27 mouse cellular contexts compared by ENCODE assay signal in the genomic region with DNA sequence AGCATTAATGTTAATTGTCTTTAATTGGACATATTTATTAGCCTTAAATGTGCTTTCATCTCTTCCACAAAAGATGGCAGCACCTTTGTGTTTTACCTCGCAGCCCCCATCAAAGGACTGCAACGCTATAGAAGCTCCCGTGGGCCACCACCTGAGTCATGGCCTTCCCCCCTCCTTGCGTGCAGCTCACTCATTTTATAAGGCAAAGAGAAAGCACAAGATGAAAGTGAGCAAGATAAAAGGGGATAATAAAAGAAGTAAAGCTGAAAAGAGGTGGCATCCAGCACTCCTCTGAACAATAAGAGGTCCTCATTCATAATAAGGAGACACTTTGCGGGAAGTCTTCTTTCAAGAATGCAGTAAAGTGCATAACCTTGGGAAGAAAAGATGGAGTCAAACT.
"Had no signal": no experiment of that assay in that cellular context is flagged by ENCODE, and none has a peak within 500 bp of the region (broad histone marks: within the 10 kb centered on the region; RNA-seq: fewer than 3 reads in every experiment).

No protein-coding gene starts in this region.

- H3K4me2 ChIP-seq: heart, embryonic 11.5 days; heart, embryonic 13.5 days; heart, embryonic 15.5 days; hindbrain, embryonic 13.5 days; hindbrain, embryonic 15.5 days; kidney, embryonic 15.5 days; limb, embryonic 12.5 days; liver, embryonic 11.5 days; liver, embryonic 13.5 days had no signal

- H3K36me3 ChIP-seq: heart, embryonic 13.5 days; heart, embryonic 15.5 days; hindbrain, embryonic 13.5 days; hindbrain, embryonic 15.5 days; kidney, embryonic 15.5 days; limb, embryonic 10.5 days; limb, embryonic 12.5 days; liver, embryonic 13.5 days had no signal

- H3K27ac ChIP-seq: heart, adult 2 months; heart, embryonic 13.5 days; heart, embryonic 15.5 days; hindbrain, embryonic 13.5 days; hindbrain, embryonic 15.5 days; hindbrain, postnatal 0 days; kidney, embryonic 15.5 days; kidney, postnatal 0 days; limb, embryonic 10.5 days; limb, embryonic 12.5 days; liver, embryonic 13.5 days had no signal

- ATAC-seq: hindbrain, postnatal 0 days; intestine, embryonic 16.5 days had no signal

- H3K9me3 ChIP-seq: heart, embryonic 13.5 days; heart, embryonic 15.5 days; hindbrain, embryonic 13.5 days; hindbrain, embryonic 15.5 days; kidney, embryonic 15.5 days; limb, embryonic 10.5 days; limb, embryonic 12.5 days; liver, embryonic 13.5 days had no signal

- H3K27me3 ChIP-seq: heart, embryonic 13.5 days; heart, embryonic 15.5 days; hindbrain, embryonic 13.5 days; hindbrain, embryonic 15.5 days; kidney, embryonic 15.5 days; limb, embryonic 12.5 days; liver, embryonic 13.5 days had no signal

- H3K9ac ChIP-seq: heart, embryonic 13.5 days; heart, embryonic 15.5 days; hindbrain, embryonic 13.5 days; hindbrain, embryonic 15.5 days; kidney, embryonic 15.5 days; limb, embryonic 12.5 days; liver, embryonic 13.5 days had no signal

- H3K4me1 ChIP-seq: heart, embryonic 13.5 days; heart, embryonic 15.5 days; hindbrain, embryonic 13.5 days; hindbrain, embryonic 15.5 days; kidney, embryonic 15.5 days; limb, embryonic 10.5 days; limb, embryonic 12.5 days; liver, embryonic 13.5 days had no signal

- H3K4me3 ChIP-seq: heart, adult 2 months; heart, embryonic 13.5 days; heart, embryonic 15.5 days; hindbrain, embryonic 13.5 days; hindbrain, embryonic 15.5 days; kidney, embryonic 15.5 days; limb, embryonic 10.5 days; limb, embryonic 12.5 days; liver, embryonic 13.5 days had no signal

- DNase-seq: gastrocnemius, postnatal 14 days; gastrocnemius, postnatal 36 days; heart, adult 11 months; heart, adult 2 months; heart, postnatal 14 days; heart, postnatal 36 days; kidney, adult 11 months; kidney, adult 2 months; kidney, adult 9 months; kidney, postnatal 14 days; kidney, postnatal 36 days; layer of hippocampus, adult 9-11 months; layer of hippocampus, postnatal 36 days; liver; liver, embryonic 13.5 days had no signal
